In the genomic region with DNA sequence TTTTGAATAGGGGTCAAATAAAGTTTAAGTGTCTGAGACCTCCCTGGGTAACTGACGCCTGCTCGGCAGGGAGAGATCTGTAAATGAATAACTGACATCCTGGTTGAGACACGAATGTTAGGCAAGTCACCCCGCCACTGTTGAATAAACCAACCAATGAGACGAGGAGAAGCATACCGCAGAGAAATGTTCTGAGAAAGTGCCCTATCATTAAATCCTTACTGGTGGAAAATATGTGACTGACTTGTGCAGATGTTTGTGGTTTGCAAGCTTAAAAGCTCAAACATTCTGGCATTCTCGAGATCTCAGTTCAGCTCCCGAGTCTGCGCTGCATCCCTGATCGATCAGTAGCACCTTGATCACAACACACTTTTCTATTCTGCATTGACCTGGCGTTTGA, we compare ENCODE assay signal across 14 mouse cellular contexts. TPM values are rescaled to one million over a fixed set of nuclear protein-coding genes. Genes with fewer than 3 reads are reported as not detected.
DNase-seq lines count a peak whose midpoint lies in the region; ATAC-seq and TF ChIP-seq lines count a peak whose summit lies in the region.
"Had no signal": no experiment of that assay in that cellular context is flagged by ENCODE, and none has a peak within 500 bp of the region (broad histone marks: within the 10 kb centered on the region; RNA-seq: fewer than 3 reads in every experiment).

No protein-coding gene starts in this region.

- in situ Hi-C loops in Patski (cut with MboI; ENCODE audit: low pct_unique_long_range_greater_than_20kb): loop anchor here (10.0 kb wide), 1 partner anchor 353 kb away; no protein-coding TSS in a partner anchor

- no peak overlapping the region for H3K4me2 ChIP-seq in liver, embryonic 16.5 days (ENCODE audit: low read depth, low read length)
- H3K4me2 ChIP-seq in liver, embryonic 12.5 days: no peak overlapping the region
- no peak overlapping the region for H3K4me2 ChIP-seq in intestine, embryonic 15.5 days (replicated peaks)
- H3K4me2 ChIP-seq: embryonic facial prominence, embryonic 15.5 days had no signal

- H3K36me3 ChIP-seq in liver, embryonic 16.5 days (ENCODE audit: control insufficient read depth, insufficient read depth): peaks cover 27% of the 10 kb centered on the region
- H3K36me3 ChIP-seq in liver, embryonic 12.5 days: peaks cover 47% of the 10 kb centered on the region
- H3K36me3 ChIP-seq in intestine, embryonic 15.5 days: peaks cover 18% of the 10 kb centered on the region

- CTCF ChIA-PET in Patski (lab: Charles Lee): interaction anchor here (1.6 kb wide), 1 partner anchor 95 kb away, joined by 5 read pairs; no protein-coding TSS in a partner anchor

- H3K4me1 ChIP-seq in liver, embryonic 16.5 days (ENCODE audit: control insufficient read depth, low read depth, low read length): peaks cover 20% of the 10 kb centered on the region
- H3K4me1 ChIP-seq in liver, embryonic 12.5 days: peaks cover 29% of the 10 kb centered on the region
- H3K4me1 ChIP-seq in intestine, embryonic 15.5 days (replicated peaks): peaks cover 27% of the 10 kb centered on the region; the same call in 1 of the 2 replicates

- DNase-seq in Patski (ENCODE audit: low read depth, low spot score): peak; percentile 54
- peak; percentile 60 for DNase-seq in thymus, postnatal 25 days
- no peak for DNase-seq in adrenal gland, postnatal 4 days (ENCODE audit: low spot score in 2 of 2)
- DNase-seq in frontal cortex, postnatal 14 days (ENCODE audit: low spot score in 2 of 2): no peak
- DNase-seq: cerebellum, postnatal 25 days; heart, postnatal 10 days had no signal

- H3K9ac ChIP-seq in liver, embryonic 16.5 days (ENCODE audit: low read depth, low read length): no peak overlapping the region
- H3K9ac ChIP-seq in liver, embryonic 12.5 days: no peak overlapping the region
- H3K9ac ChIP-seq in intestine, embryonic 15.5 days: no peak overlapping the region
- H3K9ac ChIP-seq: embryonic facial prominence, embryonic 15.5 days; liver, embryonic 14.5 days had no signal

- no peaks in the 10 kb centered on the region for H3K27me3 ChIP-seq in liver, embryonic 16.5 days (ENCODE audit: control insufficient read depth, insufficient read depth, low read depth, low read length)
- H3K27me3 ChIP-seq in liver, embryonic 12.5 days (replicated peaks): no peaks in the 10 kb centered on the region
- no peaks in the 10 kb centered on the region for H3K27me3 ChIP-seq in Patski
- H3K27me3 ChIP-seq in intestine, embryonic 15.5 days (replicated peaks): no peaks in the 10 kb centered on the region
- H3K27me3 ChIP-seq: embryonic facial prominence, embryonic 15.5 days had no signal

- H3K4me3 ChIP-seq in liver, embryonic 16.5 days (ENCODE audit: low read depth, low read length): no peak overlapping the region
- no peak overlapping the region for H3K4me3 ChIP-seq in liver, embryonic 12.5 days
- no peak overlapping the region for H3K4me3 ChIP-seq in intestine, embryonic 15.5 days (replicated peaks)
- H3K4me3 ChIP-seq: embryonic facial prominence, embryonic 15.5 days; midbrain, embryonic 10.5 days had no signal

- no peaks in the 10 kb centered on the region for H3K9me3 ChIP-seq in liver, embryonic 16.5 days (replicated peaks; ENCODE audit: control insufficient read depth, low read length)
- H3K9me3 ChIP-seq in liver, embryonic 12.5 days (replicated peaks): 0 out of 2 replicates have a peak, but pooled peaks cover 2% of the 10 kb centered on the region
- H3K9me3 ChIP-seq in intestine, embryonic 15.5 days: no peaks in the 10 kb centered on the region
- H3K9me3 ChIP-seq: embryonic facial prominence, embryonic 15.5 days; G1E had no signal

- POLR2A ChIA-PET in Patski (lab: Charles Lee): interaction anchor here (0.5 kb wide), 1 partner anchor 12 kb away, joined by 4 read pairs; no protein-coding TSS in a partner anchor

- no peak for TF ChIP-seq CTCF in Patski (IDR thresholded peaks at IDR 0.05)

- WGBS in liver, embryonic 16.5 days (ENCODE audit: insufficient replicate concordance): 69% methylated on average over 11 of the region's 11 CpGs
- 74% methylated on average over 11 of the region's 11 CpGs for WGBS in liver, embryonic 12.5 days (ENCODE audit: insufficient replicate concordance)
- WGBS in intestine, embryonic 15.5 days: 57% methylated on average over 11 of the region's 11 CpGs

- 0 out of 2 replicates have a peak, but pooled peaks have one; percentile 45 for ATAC-seq in liver, embryonic 16.5 days (ENCODE audit: low read depth)
- no peak for ATAC-seq in liver, embryonic 12.5 days
- ATAC-seq in Patski: peak; percentile 60
- ATAC-seq in intestine, embryonic 15.5 days: peak; percentile 65

- H3K27ac ChIP-seq in liver, embryonic 16.5 days (ENCODE audit: low read length): no peak overlapping the region
- no peak overlapping the region for H3K27ac ChIP-seq in liver, embryonic 12.5 days
- H3K27ac ChIP-seq in intestine, embryonic 15.5 days: no peak overlapping the region
- H3K27ac ChIP-seq: embryonic facial prominence, embryonic 15.5 days; liver, embryonic 14.5 days; midbrain, embryonic 10.5 days had no signal

RNA-seq across cellular contexts. Expression of a gene that starts 6.3 kb away (rescaled TPM):
- polyA plus RNA-seq in liver, embryonic 16.5 days (2015; fragmentation: Nextera tagmentation; extraction: Ambion mirVana): 49.1 and 49.9 TPM in 2 replicates
- polyA plus RNA-seq in liver, embryonic 12.5 days (2016; fragmentation: Nextera tagmentation; extraction: Ambion mirVana): 38.0 and 40.7 TPM in 2 replicates
- polyA plus RNA-seq in Patski (2021): 115 TPM
- 92.1 and 95.8 TPM in 2 replicates for polyA plus RNA-seq in intestine, embryonic 15.5 days (2015; fragmentation: Nextera tagmentation; extraction: Ambion mirVana)
- total RNA-seq in adrenal gland, postnatal 4 days (2021): 10 to 100 TPM; 46.5 to 48.2 TPM

RNA-seq across cellular contexts. Expression of a gene that starts 23.7 kb away (rescaled TPM):
- polyA plus RNA-seq in liver, embryonic 16.5 days (2015; fragmentation: Nextera tagmentation; extraction: Ambion mirVana): 0.05 TPM in 1 of 2 replicates, not detected in the other
- polyA plus RNA-seq in liver, embryonic 12.5 days (2016; fragmentation: Nextera tagmentation; extraction: Ambion mirVana): not detected in 2 replicates
- not detected for polyA plus RNA-seq in Patski (2021)
- polyA plus RNA-seq in intestine, embryonic 15.5 days (2015; fragmentation: Nextera tagmentation; extraction: Ambion mirVana): not detected in 2 replicates
- total RNA-seq in adrenal gland, postnatal 4 days (2021): not detected
- total RNA-seq: heart, postnatal 10 days; left cerebral cortex, postnatal 10 days had no signal
- polyA plus RNA-seq: G1E; midbrain, embryonic 10.5 days had no signal

Comparison
In these comparisons a context has a peak if more than half of its experiments do, and no peak if none do; other contexts are left out.
1. DNase-seq: peak in Patski (single experiment) and thymus, postnatal 25 days (single experiment); none in adrenal gland, postnatal 4 days (0 of 2) and frontal cortex, postnatal 14 days (0 of 2).